In genomic region chr2:52915536-52915935, GRCm38 (mm10) we compare ENCODE assay signal across 22 mouse cellular contexts.
"Had no signal": no experiment of that assay in that cellular context is flagged by ENCODE, and none has a peak within 500 bp of the region (broad histone marks: within the 10 kb centered on the region; RNA-seq: fewer than 3 reads in every experiment).

No protein-coding gene starts in this region.

- H3K4me3 ChIP-seq: gastrocnemius, adult 2 months; heart, embryonic 10.5 days; heart, embryonic 12.5 days; hindbrain, embryonic 13.5 days; hindbrain, embryonic 15.5 days; layer of hippocampus, adult 2 months; limb, embryonic 13.5 days; limb, embryonic 15.5 days; liver, embryonic 12.5 days had no signal

- H3K4me1 ChIP-seq: heart, embryonic 12.5 days; liver, embryonic 12.5 days had no signal

- H3K36me3 ChIP-seq: heart, embryonic 10.5 days; heart, embryonic 12.5 days; hindbrain, embryonic 13.5 days; hindbrain, embryonic 15.5 days; limb, embryonic 13.5 days; limb, embryonic 15.5 days; liver, embryonic 12.5 days had no signal

- H3K27ac ChIP-seq: gastrocnemius, adult 2 months; heart, embryonic 10.5 days; hindbrain, embryonic 13.5 days; hindbrain, embryonic 15.5 days; hindbrain, postnatal 0 days; layer of hippocampus, adult 2 months; limb, embryonic 13.5 days; limb, embryonic 15.5 days; liver, embryonic 12.5 days; liver, embryonic 14.5 days had no signal

- H3K9ac ChIP-seq: heart, embryonic 12.5 days; hindbrain, embryonic 13.5 days; hindbrain, embryonic 15.5 days; limb, embryonic 13.5 days; limb, embryonic 15.5 days; liver, embryonic 12.5 days; liver, embryonic 14.5 days had no signal

- H3K9me3 ChIP-seq: heart, embryonic 10.5 days; heart, embryonic 12.5 days; hindbrain, embryonic 13.5 days; hindbrain, embryonic 15.5 days; limb, embryonic 13.5 days; limb, embryonic 15.5 days; liver, embryonic 12.5 days had no signal

- DNase-seq: gastrocnemius, adult 2 months; gastrocnemius, postnatal 10 days; gastrocnemius, postnatal 25 days; heart, adult 18-20 months; heart, postnatal 10 days; heart, postnatal 36 days; kidney, adult 11 months; kidney, adult 2 months; kidney, postnatal 10 days; kidney, postnatal 25 days; kidney, postnatal 4 days; left cerebral cortex, postnatal 4 days had no signal
